Mouse (Mus musculus) heart, postnatal 14 days (tissue): ENCODE data around the gene Arsa. TPM values are rescaled to one million over a fixed set of nuclear protein-coding genes. Genes with fewer than 3 reads are reported as not detected.
A peak's percentile ranks its signal among the peaks of the same experiment; 100 is the strongest.

ENCODE experiments used
- DNase-seq, 2 experiments: peaks; one replicate each; pipeline ENCODE4 v3.0.0; 2021 to 2022
- intact Hi-C: fragments of 180-260 bp; cut with DNase I; formaldehyde crosslinking; loops from one replicate; pipeline ENCODE4 v1.15.1; 2025
- long read RNA-seq, 2 experiments: library from polyadenylated mRNA; stranded (forward); transcript quantifications; one replicate each; pipeline ENCODE4 v2.0.0; 2021
- total RNA-seq, 2 experiments: library from RNA; stranded (reverse); gene quantifications; 2 replicates each; pipeline ENCODE4 v1.2.3; 2021

Arsa gene
- total RNA-seq = 10 to 100 TPM; 13.7 to 15.5 TPM
- long read RNA-seq, experiment 1, partial matches to known transcripts = 13 of 13 reads
- long read RNA-seq, experiment 1, other reads (novel, unspliced or antisense) = 0 of 13 reads
- long read RNA-seq, experiment 2, partial matches to known transcripts = 2 of 4 reads
- long read RNA-seq, experiment 2, other reads (novel, unspliced or antisense) = 2 of 4 reads

- DNase-seq = peak; percentile 17 to 25
- intact Hi-C loops = loop anchor here (2.0 kb wide), 1 partner anchor 22 kb away; the partner anchor contains the start of gene Shank3
These were observed at the start of gene Arsa for GRCm38 (mm10) chr15:89477091-89477491. Arsa (minus strand) TSS chr15:89477425.

GRCm38 (mm10) chr15:89526776-89527325, 49.6 kb upstream of the Arsa start:
- intact Hi-C loops = no loop called here

GRCm38 (mm10) chr15:89525896-89526295, 48.7 kb upstream of the Arsa start:
- intact Hi-C loops = no loop called here

More at GRCm38 (mm10) chr15:89526776-89527325, 49.6 kb upstream of the Arsa start:
- no peak for DNase-seq

GRCm38 (mm10) chr15:89525464-89525863, 48.2 kb upstream of the Arsa start:
- DNase-seq = no peak
- intact Hi-C loops = no loop called here

More at GRCm38 (mm10) chr15:89525896-89526295, 48.7 kb upstream of the Arsa start:
- no peak for DNase-seq

- no peak for DNase-seq
- intact Hi-C loops = no loop called here
These were observed 47.6 kb upstream of the Arsa start for GRCm38 (mm10) chr15:89524611-89525415.

GRCm38 (mm10) chr15:89524001-89524571, 46.9 kb upstream of the Arsa start:
- DNase-seq = no peak
- intact Hi-C loops = no loop called here

- intact Hi-C loops = no loop called here
- peak in 1 of 2 experiments; percentile 47 for DNase-seq
These were observed 46.1 kb upstream of the Arsa start for GRCm38 (mm10) chr15:89523283-89523832.

- DNase-seq = no peak
- intact Hi-C loops = no loop called here
These were observed 45.5 kb upstream of the Arsa start for GRCm38 (mm10) chr15:89522566-89523282.

- intact Hi-C loops = loop anchor here (2.0 kb wide), 1 partner anchor 15 kb away; no protein-coding TSS in a partner anchor
- no peak for DNase-seq
These were observed 44.7 kb upstream of the Arsa start for GRCm38 (mm10) chr15:89521951-89522350.

GRCm38 (mm10) chr15:89512679-89513078, 35.5 kb upstream of the Arsa start:
- no peak for DNase-seq
- intact Hi-C loops = no loop called here

- intact Hi-C loops = loop anchor here (2.0 kb wide), 1 partner anchor 13 kb away; no protein-coding TSS in a partner anchor
- DNase-seq = no peak
These were observed 30.5 kb upstream of the Arsa start for GRCm38 (mm10) chr15:89507751-89508150.

GRCm38 (mm10) chr15:89504838-89505237, 27.6 kb upstream of the Arsa start:
- DNase-seq = no peak
- intact Hi-C loops = loop anchor here (2.0 kb wide), 1 partner anchor 32 kb away; no protein-coding TSS in a partner anchor

GRCm38 (mm10) chr15:89501321-89501720, 24.1 kb upstream of the Arsa start:
- DNase-seq = no peak
- intact Hi-C loops = no loop called here

- intact Hi-C loops = no loop called here
- no peak for DNase-seq
These were observed 23.1 kb upstream of the Arsa start for GRCm38 (mm10) chr15:89500221-89500791.

- peak; percentile 66 to 77 for DNase-seq
- intact Hi-C loops = loop anchor here (2.0 kb wide), 1 partner anchor 23 kb away; the partner anchor contains the start of gene Arsa
These were observed 22.6 kb upstream of the Arsa start for GRCm38 (mm10) chr15:89499784-89500220.

GRCm38 (mm10) chr15:89498961-89499688, 21.9 kb upstream of the Arsa start, which contains the start of gene Shank3:
Shank3 (plus strand) TSS chr15:89499623.
- peak in 1 of 2 experiments; percentile 48 for DNase-seq

GRCm38 (mm10) chr15:89498049-89498960, 21.1 kb upstream of the Arsa start:
- intact Hi-C loops = loop anchor here (2.0 kb wide), 1 partner anchor 22 kb away; the partner anchor contains the start of gene Arsa
- peak; percentile 43 to 45 for DNase-seq

More at GRCm38 (mm10) chr15:89498961-89499688, 21.9 kb upstream of the Arsa start, which contains the start of gene Shank3:
- intact Hi-C loops = loop anchor here (2.0 kb wide), 1 partner anchor 22 kb away; the partner anchor contains the start of gene Arsa
